Comparison of ENCODE assay signal across 10 mouse cellular contexts in the genomic region with DNA sequence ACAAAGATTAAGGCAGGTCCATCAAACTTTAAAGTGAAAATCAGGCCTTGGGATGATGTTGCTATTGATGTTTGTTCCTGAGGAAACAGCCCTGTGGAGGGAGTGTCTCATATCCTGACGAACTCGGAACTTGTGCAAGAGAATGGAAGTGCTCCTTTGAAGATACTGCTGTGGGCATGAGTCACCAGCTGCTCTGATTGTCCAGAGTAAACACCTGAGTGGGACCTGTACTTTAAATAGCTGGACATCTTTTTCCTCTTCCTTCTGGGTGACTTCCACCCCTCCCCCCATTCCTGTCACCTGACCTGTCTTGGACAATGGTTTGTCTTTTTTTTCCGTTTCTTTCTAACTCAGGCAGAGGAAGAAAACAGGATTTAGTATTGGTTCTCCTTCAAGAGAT. TPM values are rescaled to one million over a fixed set of nuclear protein-coding genes. Genes with fewer than 3 reads are reported as not detected.
DNase-seq lines count a peak whose midpoint lies in the region; ATAC-seq and TF ChIP-seq lines count a peak whose summit lies in the region.
"Had no signal": no experiment of that assay in that cellular context is flagged by ENCODE, and none has a peak within 500 bp of the region (broad histone marks: within the 10 kb centered on the region; RNA-seq: fewer than 3 reads in every experiment).

No protein-coding gene starts in this region.

- no peak for DNase-seq in liver, postnatal 0 days
- no peak for DNase-seq in liver
- DNase-seq in heart, postnatal 0 days (ENCODE audit: low spot score), result no peak
- DNase-seq in kidney, postnatal 25 days, result peak; percentile 73 to 84
- no peak for DNase-seq in thymus, adult 18-20 months
- no peak for DNase-seq in layer of hippocampus, postnatal 14 days (ENCODE audit: low spot score in 2 of 2)
- DNase-seq: layer of hippocampus, adult 9-11 months had no signal

- 0 out of 2 replicates have a peak, but pooled peaks have one; percentile 12 for TF ChIP-seq EP300 in liver, postnatal 0 days (IDR thresholded peaks at IDR 0.05; ENCODE audit: low read depth)
- peak; percentile 69; the same call in 1 of the 2 replicates for TF ChIP-seq EP300 in heart, postnatal 0 days (IDR thresholded peaks at IDR 0.05; ENCODE audit: low read depth)

- no peaks in the 10 kb centered on the region for H3K36me3 ChIP-seq in liver, postnatal 0 days (replicated peaks; ENCODE audit: insufficient read depth, low read length)
- H3K36me3 ChIP-seq in heart, postnatal 0 days (replicated peaks; ENCODE audit: control insufficient read depth, insufficient read depth, low read length), result no peaks in the 10 kb centered on the region
- H3K36me3 ChIP-seq in midbrain, embryonic 15.5 days (replicated peaks), result no peaks in the 10 kb centered on the region
- H3K36me3 ChIP-seq: liver, embryonic 15.5 days had no signal

- H3K4me3 ChIP-seq in liver, postnatal 0 days (ENCODE audit: low read depth, low read length), result no peak overlapping the region
- no peak overlapping the region for H3K4me3 ChIP-seq in heart, postnatal 0 days (ENCODE audit: low read depth, low read length)
- no peak overlapping the region for H3K4me3 ChIP-seq in midbrain, embryonic 15.5 days
- H3K4me3 ChIP-seq: liver, embryonic 15.5 days had no signal

- no peaks in the 10 kb centered on the region; the same call in 1 of the 2 replicates for H3K4me1 ChIP-seq in liver, postnatal 0 days (ENCODE audit: insufficient read depth)
- H3K4me1 ChIP-seq in heart, postnatal 0 days (ENCODE audit: control insufficient read depth, insufficient read depth), result peaks cover 4% of the 10 kb centered on the region; the same call in 1 of the 2 replicates
- peaks cover 16% of the 10 kb centered on the region for H3K4me1 ChIP-seq in midbrain, embryonic 15.5 days
- H3K4me1 ChIP-seq: liver, embryonic 15.5 days had no signal

- no peak overlapping the region for H3K27ac ChIP-seq in liver, postnatal 0 days (ENCODE audit: low read depth)
- peak overlapping the region; percentile 65 for H3K27ac ChIP-seq in heart, postnatal 0 days (ENCODE audit: low read depth)
- H3K27ac ChIP-seq in midbrain, embryonic 15.5 days, result no peak overlapping the region
- H3K27ac ChIP-seq: liver, embryonic 15.5 days had no signal

- H3K9me3 ChIP-seq in liver, postnatal 0 days (ENCODE audit: low read length), result no peaks in the 10 kb centered on the region
- no peaks in the 10 kb centered on the region for H3K9me3 ChIP-seq in heart, postnatal 0 days (replicated peaks; ENCODE audit: control insufficient read depth, low read length)
- H3K9me3 ChIP-seq in midbrain, embryonic 15.5 days, result no peaks in the 10 kb centered on the region
- H3K9me3 ChIP-seq: liver, embryonic 15.5 days had no signal

- no peak overlapping the region for H3K4me2 ChIP-seq in liver, postnatal 0 days (ENCODE audit: low read depth, low read length)
- H3K4me2 ChIP-seq in heart, postnatal 0 days (ENCODE audit: low read depth, low read length), result no peak overlapping the region
- no peak overlapping the region for H3K4me2 ChIP-seq in midbrain, embryonic 15.5 days
- H3K4me2 ChIP-seq: liver, embryonic 15.5 days had no signal

- H3K9ac ChIP-seq in liver, postnatal 0 days (replicated peaks), result no peak overlapping the region
- H3K9ac ChIP-seq in heart, postnatal 0 days (replicated peaks; ENCODE audit: low read depth, low read length), result no peak overlapping the region
- H3K9ac ChIP-seq in midbrain, embryonic 15.5 days, result no peak overlapping the region
- H3K9ac ChIP-seq: liver, embryonic 15.5 days had no signal

- TF ChIP-seq CTCF in liver, postnatal 0 days (IDR thresholded peaks at IDR 0.05; ENCODE audit: low read depth), result no peak
- no peak for TF ChIP-seq CTCF in heart, postnatal 0 days (IDR thresholded peaks at IDR 0.05; ENCODE audit: low read depth)

- H3K27me3 ChIP-seq in liver, postnatal 0 days (ENCODE audit: insufficient read depth, low read length), result no peaks in the 10 kb centered on the region
- H3K27me3 ChIP-seq in heart, postnatal 0 days (ENCODE audit: control insufficient read depth, insufficient read depth, low read length), result no peaks in the 10 kb centered on the region
- H3K27me3 ChIP-seq in midbrain, embryonic 15.5 days (replicated peaks), result no peaks in the 10 kb centered on the region
- H3K27me3 ChIP-seq: liver, embryonic 15.5 days had no signal

- 40% methylated on average over 3 of the region's 3 CpGs for WGBS in liver, postnatal 0 days (ENCODE audit: insufficient replicate concordance)
- 48% methylated on average over 3 of the region's 3 CpGs for WGBS in heart, postnatal 0 days
- 63% methylated on average over 3 of the region's 3 CpGs for WGBS in midbrain, embryonic 15.5 days

- no peak for ATAC-seq in liver, postnatal 0 days
- ATAC-seq in heart, postnatal 0 days (ENCODE audit: insufficient read depth, low read depth), result peak; percentile 66
- no peak for ATAC-seq in midbrain, embryonic 15.5 days (replicated peaks)
- ATAC-seq: activated CD4-positive, CD25-positive, alpha-beta regulatory T cell, adult 4 months had no signal

RNA-seq across cellular contexts. Expression of gene Dock4, which starts 13.2 kb away (rescaled TPM):
- polyA plus RNA-seq in liver, postnatal 0 days (2015; fragmentation: Nextera tagmentation; extraction: Ambion mirVana), result 1.3 and 1.4 TPM in 2 replicates
- 6.1 and 9.2 TPM in 2 replicates for total RNA-seq in heart, postnatal 0 days (2014; rRNA removed; ENCODE audit: low replicate concordance)
- polyA plus RNA-seq in heart, postnatal 0 days (2015; fragmentation: Nextera tagmentation; extraction: Ambion mirVana), result 4.2 and 4.4 TPM in 2 replicates
- 100 to 1,000 TPM; 193 to 215 TPM for total RNA-seq in layer of hippocampus, postnatal 14 days (2021)
- polyA plus RNA-seq in midbrain, embryonic 15.5 days (2015; fragmentation: Nextera tagmentation; extraction: Ambion mirVana), result 37.7 and 42.0 TPM in 2 replicates

RNA-seq across cellular contexts. Expression of gene Zfp277, which starts 13.3 kb away (rescaled TPM):
- 7.9 and 8.3 TPM in 2 replicates for polyA plus RNA-seq in liver, postnatal 0 days (2015; fragmentation: Nextera tagmentation; extraction: Ambion mirVana)
- 17.9 and 23.4 TPM in 2 replicates for total RNA-seq in heart, postnatal 0 days (2014; rRNA removed; ENCODE audit: low replicate concordance)
- polyA plus RNA-seq in heart, postnatal 0 days (2015; fragmentation: Nextera tagmentation; extraction: Ambion mirVana), result 22.5 and 24.9 TPM in 2 replicates
- total RNA-seq in layer of hippocampus, postnatal 14 days (2021), result 10 to 100 TPM; 24.1 to 26.1 TPM
- 26.6 and 26.9 TPM in 2 replicates for polyA plus RNA-seq in midbrain, embryonic 15.5 days (2015; fragmentation: Nextera tagmentation; extraction: Ambion mirVana)

Comparison
In these comparisons a context has a peak if more than half of its experiments do, and no peak if none do; other contexts are left out.
1. DNase-seq: peak in kidney, postnatal 25 days (2 of 2); none in liver, postnatal 0 days (single experiment), liver (single experiment), heart, postnatal 0 days (single experiment), thymus, adult 18-20 months (0 of 2) and layer of hippocampus, postnatal 14 days (0 of 2).